Mouse (Mus musculus) ES-E14 (cell line): ENCODE data around the gene Phf21a. TPM values are rescaled to one million over a fixed set of nuclear protein-coding genes. Genes with fewer than 3 reads are reported as not detected.

Source experiments
- DNase-seq: peaks from one replicate; pipeline ENCODE4 v3.0.0-alpha.2; 2013; ENCODE audit warnings: low read depth, low spot score
- H3K27ac ChIP-seq: 2 replicates; pipeline ENCODE4 v1.5.1; 2012; ENCODE audit warnings: low read depth, mild to moderate bottlenecking, low read length, moderate library complexity, mixed read lengths; ENCODE audit not compliant: poor library complexity, insufficient read depth, severe bottlenecking
- H3K36me3 ChIP-seq: 2 replicates; pipeline ENCODE4 v1.6.1; 2012; ENCODE audit warnings: mild to moderate bottlenecking, low read length, moderate library complexity, mixed read lengths; ENCODE audit not compliant: control insufficient read depth, poor library complexity, insufficient read depth, severe bottlenecking
- H3K4me1 ChIP-seq, 2 experiments: fragments of 150-350 bp in 1 of 2; sonication (generic) in 1 of 2; 2 replicates each; pipeline ENCODE4 v1.6.1; 2012; ENCODE audit warnings: low read length in 2 of 2, mild to moderate bottlenecking in 1 of 2, mixed read lengths in 1 of 2; ENCODE audit not compliant: control insufficient read depth in 2 of 2, insufficient read depth in 2 of 2, poor library complexity in 1 of 2
- H3K4me3 ChIP-seq, 2 experiments: fragments of 150-350 bp in 1 of 2; sonication (generic) in 1 of 2; 2 replicates each; pipeline ENCODE4 v1.5.1; 2012; ENCODE audit warnings: low read length in 2 of 2, low read depth in 1 of 2, mild to moderate bottlenecking in 1 of 2, mixed read lengths in 1 of 2; ENCODE audit not compliant: insufficient read depth in 1 of 2, poor library complexity in 1 of 2, severe bottlenecking in 1 of 2
- H3K9ac ChIP-seq: 2 replicates; pipeline ENCODE4 v1.6.1; 2012; ENCODE audit warnings: low read depth, mild to moderate bottlenecking, low read length, mixed read lengths; ENCODE audit not compliant: poor library complexity, insufficient read depth, severe bottlenecking
- H3K9me3 ChIP-seq: fragments of 150-350 bp; sonication (generic); 2 replicates; pipeline ENCODE4 v1.6.1; 2012; ENCODE audit warnings: low read depth, mild to moderate bottlenecking, low read length; ENCODE audit not compliant: control insufficient read depth, insufficient read depth
- CHD2 ChIP-seq: IDR thresholded peaks from 2 replicates; pipeline ENCODE4 v1.6.1; 2014; ENCODE audit warnings: mild to moderate bottlenecking, low read depth, low read length, inconsistent platforms
- HCFC1 ChIP-seq: IDR thresholded peaks from 2 replicates; pipeline ENCODE4 v1.6.1; 2012; ENCODE audit warnings: low read length, inconsistent platforms, borderline replicate concordance; ENCODE audit not compliant: insufficient read depth
- MAFK ChIP-seq: IDR thresholded peaks from 2 replicates; pipeline ENCODE4 v1.6.1; 2014; ENCODE audit warnings: mild to moderate bottlenecking, low read depth, low read length, inconsistent platforms; ENCODE audit not compliant: insufficient read depth
- ZC3H11A ChIP-seq: IDR thresholded peaks from 2 replicates; pipeline ENCODE4 v1.6.1; 2012; ENCODE audit warnings: low read depth, mild to moderate bottlenecking, inconsistent platforms, low read length, borderline replicate concordance
- ZNF384 ChIP-seq: IDR thresholded peaks from 2 replicates; pipeline ENCODE4 v1.6.1; 2012; ENCODE audit warnings: low read depth, low read length, inconsistent platforms
- in situ Hi-C, 2 experiments: fragments of 600-800 bp; cut with MboI; formaldehyde crosslinking; loops; one replicate each; pipeline ENCODE4 v1.15.1; 2025; ENCODE audit warnings: low sequenced_read_pairs in 2 of 2, inconsistent platforms in 1 of 2; ENCODE audit not compliant: unreplicated experiment in 2 of 2
- total RNA-seq: library from RNA; depleted of rRNA; stranded (reverse); fragments of 300-350 nt; gene quantifications from 2 replicates; pipeline ENCODE4 v1.2.3, GENCODE M21; 2012

Gene Phf21a
- total RNA-seq, 1 experiment, result 23.5 TPM

DNA sequence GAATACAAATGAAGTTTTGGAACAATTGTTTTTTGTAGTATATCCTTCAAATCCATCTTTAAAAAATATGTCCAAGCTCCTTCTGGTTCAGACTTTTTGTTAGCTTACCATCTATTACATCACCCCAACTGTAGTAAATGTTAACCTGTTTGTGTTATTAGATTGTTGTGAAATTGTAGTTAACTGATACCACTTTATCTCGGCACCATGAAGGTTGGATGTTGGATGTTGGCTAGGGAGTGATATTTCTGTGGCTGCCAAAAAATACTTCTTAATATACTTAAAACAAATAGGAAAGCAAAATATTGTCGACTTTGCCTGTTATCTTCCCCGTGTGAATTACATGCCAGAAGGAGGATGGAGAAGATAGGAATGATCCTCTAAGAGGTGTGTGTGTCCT is 184.9 kb downstream of the Phf21a start:
- no peak overlapping the region for H3K4me3 ChIP-seq
- no peaks in the 10 kb centered on the region for H3K9me3 ChIP-seq
- H3K4me1 ChIP-seq, result no peaks in the 10 kb centered on the region
- TF ChIP-seq HCFC1, result no peak
- no peak for TF ChIP-seq CHD2
- no peak for TF ChIP-seq ZNF384
- no peak for TF ChIP-seq ZC3H11A
- no peak for TF ChIP-seq MAFK
- in situ Hi-C loops, result no loop called here
- DNase-seq, result no peak
- no peaks in the 10 kb centered on the region for H3K36me3 ChIP-seq
- H3K9ac ChIP-seq, result no peak overlapping the region
- H3K27ac ChIP-seq, result no peak overlapping the region

DNA sequence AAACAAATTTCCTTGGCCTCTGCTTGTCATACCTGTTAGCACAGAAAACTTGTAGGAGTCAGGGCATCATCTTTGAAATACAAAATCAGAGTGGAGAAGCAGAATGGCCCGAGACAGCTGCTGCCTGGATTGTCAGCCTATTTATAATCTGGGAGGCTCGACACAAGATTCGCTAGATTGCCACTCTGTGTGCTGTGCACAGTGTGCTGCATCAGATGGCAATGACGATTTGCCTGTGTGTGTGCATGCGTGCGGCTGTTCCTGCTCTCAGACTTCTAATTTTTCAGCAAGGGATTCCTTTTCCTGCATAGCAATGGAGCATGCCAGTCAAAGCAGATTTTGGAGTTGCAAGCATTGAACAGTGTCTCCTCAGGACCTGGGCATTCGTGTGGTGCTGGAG is 185.7 kb downstream of the Phf21a start:
- no peaks in the 10 kb centered on the region for H3K9me3 ChIP-seq
- in situ Hi-C loops, result no loop called here
- DNase-seq, result no peak

DNA sequence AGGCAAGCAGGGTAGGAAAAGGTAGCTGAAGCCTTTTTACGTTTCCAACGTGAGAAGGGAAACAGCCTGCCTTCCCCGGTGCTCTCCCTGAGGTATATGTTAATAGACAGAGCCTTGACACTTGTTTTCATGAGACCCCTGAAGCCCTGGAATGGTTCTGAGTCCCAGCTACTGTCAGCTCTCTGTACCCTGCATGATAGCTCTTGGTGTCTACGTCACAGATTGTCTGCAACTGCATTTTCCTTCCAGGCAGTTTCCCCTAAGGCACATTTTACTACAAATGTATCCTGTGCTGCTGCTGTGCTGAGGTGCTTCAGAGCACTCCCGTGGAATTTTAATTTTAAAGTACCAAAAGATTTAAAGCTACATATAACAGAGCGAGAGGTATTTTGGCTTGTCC is 186.5 kb downstream of the Phf21a start:
- no peak overlapping the region for H3K9ac ChIP-seq
- in situ Hi-C loops, result no loop called here

More for the DNA sequence above, 185.7 kb downstream of the Phf21a start:
- Histone ChIP-seq H3K36me3 (no peaks in the 10 kb centered on the region), H3K27ac (no peak overlapping the region), H3K9ac (no peak overlapping the region), H3K4me3 (no peak overlapping the region), H3K4me1 (no peaks in the 10 kb centered on the region)
- TF ChIP-seq ZC3H11A (no peak), ZNF384 (no peak)

DNA sequence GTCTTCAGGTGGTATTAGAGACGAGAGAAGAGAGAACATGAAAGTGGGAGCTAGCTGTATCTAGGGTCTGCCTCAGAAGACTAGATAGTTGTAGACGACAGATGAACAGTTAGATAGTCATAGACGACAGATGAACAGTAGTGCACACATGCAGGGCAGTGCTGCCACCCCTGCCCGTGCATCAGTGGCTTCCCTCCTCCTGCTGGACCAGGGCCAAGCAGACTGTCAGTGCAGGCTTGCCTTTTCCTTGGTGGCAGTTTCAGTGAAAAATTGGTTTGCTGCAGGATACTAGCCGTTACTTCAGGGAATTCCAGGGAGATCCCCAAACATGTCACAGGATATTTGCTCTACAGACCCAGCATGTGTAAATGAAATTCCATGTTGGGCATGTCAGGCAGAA is 192.7 kb downstream of the Phf21a start:
- Histone ChIP-seq H3K4me1 (no peaks in the 10 kb centered on the region), H3K4me3 (no peak overlapping the region), H3K27ac (no peak overlapping the region), H3K9me3 (no peaks in the 10 kb centered on the region), H3K9ac (no peak overlapping the region), H3K36me3 (peaks cover 4% of the 10 kb centered on the region; the same call in 1 of the 2 replicates)
- in situ Hi-C loops, result no loop called here
- TF ChIP-seq ZC3H11A, result no peak
- TF ChIP-seq CHD2, result no peak
- no peak for TF ChIP-seq MAFK
- TF ChIP-seq ZNF384, result no peak
- no peak for TF ChIP-seq HCFC1
- DNase-seq, result no peak

More for the DNA sequence above, 186.5 kb downstream of the Phf21a start:
- no peaks in the 10 kb centered on the region for H3K36me3 ChIP-seq
- no peaks in the 10 kb centered on the region for H3K4me1 ChIP-seq
- no peak for DNase-seq
- no peak overlapping the region for H3K4me3 ChIP-seq
- TF ChIP-seq CHD2, result no peak
- TF ChIP-seq ZC3H11A, result no peak
- TF ChIP-seq HCFC1, result no peak
- TF ChIP-seq ZNF384, result no peak
- TF ChIP-seq MAFK, result no peak
- H3K9me3 ChIP-seq, result no peaks in the 10 kb centered on the region
- H3K27ac ChIP-seq, result no peak overlapping the region

DNA sequence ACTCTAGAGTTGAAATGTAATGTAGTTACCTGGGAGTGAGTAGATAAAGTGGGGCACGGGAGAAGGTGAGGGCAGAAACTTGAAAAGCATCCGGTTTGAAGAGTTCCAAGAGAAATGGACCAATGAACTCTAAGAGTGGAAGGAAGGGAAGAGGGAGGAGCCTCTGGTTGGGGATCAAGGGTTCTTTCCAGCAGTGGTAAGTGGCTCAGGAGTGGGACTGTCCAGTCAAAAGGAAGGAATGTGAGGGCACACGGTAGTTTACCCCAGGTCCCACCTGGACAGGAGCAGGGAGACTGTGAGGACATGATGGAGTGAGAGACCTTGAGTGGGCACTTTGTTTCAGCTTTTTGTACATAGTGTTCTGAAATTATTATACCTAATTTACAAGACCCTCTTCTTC is 196.4 kb downstream of the Phf21a start:
- in situ Hi-C loops, result no loop called here

More for the DNA sequence above, 196.4 kb downstream of the Phf21a start:
- Histone ChIP-seq H3K9ac (no peak overlapping the region), H3K4me1 (peaks cover 0 to 5% of the 10 kb centered on the region in 2 experiments; a peak in 1 of 4 replicates), H3K27ac (no peak overlapping the region), H3K9me3 (no peaks in the 10 kb centered on the region), H3K4me3 (no peak overlapping the region), H3K36me3 (peaks cover 6% of the 10 kb centered on the region; the same call in 1 of the 2 replicates)
- DNase-seq, result no peak
- TF ChIP-seq HCFC1 (no peak), MAFK (no peak), ZNF384 (no peak), CHD2 (no peak), ZC3H11A (no peak)
